Mouse (Mus musculus): ENCODE measurements around the gene Dnajc6. TPM values are rescaled to one million over a fixed set of nuclear protein-coding genes. Genes with fewer than 3 reads are reported as not detected.

Dnajc6 gene
- polyA plus RNA-seq, 2 experiments: 0.82 to 0.98 TPM

GRCm38 (mm10) chr4:101551425-101551824 is 55.0 kb downstream of the Dnajc6 start:
- H3K4me2 ChIP-seq (replicated peaks; ENCODE audit: low read depth, low read length, severe bottlenecking): no peak overlapping the region
- peaks cover 8% of the 10 kb centered on the region; the same call in 1 of the 2 replicates for H3K4me1 ChIP-seq (ENCODE audit: control insufficient read depth, insufficient read depth, low read length)
- no peaks in the 10 kb centered on the region for H3K36me3 ChIP-seq (ENCODE audit: control insufficient read depth, insufficient read depth, low read length)
- no peak for ATAC-seq (ENCODE audit: low FRiP score, low read depth)
- DNase-seq (ENCODE audit: low spot score): no peak
- H3K4me3 ChIP-seq (replicated peaks; ENCODE audit: low read length): no peak overlapping the region
- TF ChIP-seq POLR2A (IDR thresholded peaks at IDR 0.05; ENCODE audit: borderline replicate concordance, extremely low read depth, insufficient read depth, insufficient read length): no peak
- H3K9me3 ChIP-seq (ENCODE audit: control insufficient read depth, low read length): no peaks in the 10 kb centered on the region
- 20% methylated on average over 4 of the region's 4 CpGs for WGBS
- H3K27ac ChIP-seq (replicated peaks; ENCODE audit: low read depth, low read length): no peak overlapping the region
- H3K9ac ChIP-seq (ENCODE audit: low read depth, low read length, severe bottlenecking): no peak overlapping the region
- H3K27me3 ChIP-seq (ENCODE audit: control insufficient read depth, insufficient read depth, low read length): peaks cover 29% of the 10 kb centered on the region

GRCm38 (mm10) chr4:101552372-101552771 is 55.9 kb downstream of the Dnajc6 start:
- 20% methylated on average over 5 of the region's 5 CpGs for WGBS
- DNase-seq (ENCODE audit: low spot score) (no peak), ATAC-seq (ENCODE audit: low FRiP score, low read depth) (no peak)
- H3K9me3 ChIP-seq (ENCODE audit: control insufficient read depth, low read length): no peaks in the 10 kb centered on the region
- H3K4me3 ChIP-seq (replicated peaks; ENCODE audit: low read length): no peak overlapping the region
- peaks cover 29% of the 10 kb centered on the region for H3K27me3 ChIP-seq (ENCODE audit: control insufficient read depth, insufficient read depth, low read length)
- no peaks in the 10 kb centered on the region for H3K36me3 ChIP-seq (ENCODE audit: control insufficient read depth, insufficient read depth, low read length)
- peaks cover 8% of the 10 kb centered on the region; the same call in 1 of the 2 replicates for H3K4me1 ChIP-seq (ENCODE audit: control insufficient read depth, insufficient read depth, low read length)
- H3K4me2 ChIP-seq (replicated peaks; ENCODE audit: low read depth, low read length, severe bottlenecking): no peak overlapping the region
- TF ChIP-seq POLR2A (IDR thresholded peaks at IDR 0.05; ENCODE audit: borderline replicate concordance, extremely low read depth, insufficient read depth, insufficient read length): no peak
- no peak overlapping the region for H3K27ac ChIP-seq (replicated peaks; ENCODE audit: low read depth, low read length)
- no peak overlapping the region for H3K9ac ChIP-seq (ENCODE audit: low read depth, low read length, severe bottlenecking)

DNA sequence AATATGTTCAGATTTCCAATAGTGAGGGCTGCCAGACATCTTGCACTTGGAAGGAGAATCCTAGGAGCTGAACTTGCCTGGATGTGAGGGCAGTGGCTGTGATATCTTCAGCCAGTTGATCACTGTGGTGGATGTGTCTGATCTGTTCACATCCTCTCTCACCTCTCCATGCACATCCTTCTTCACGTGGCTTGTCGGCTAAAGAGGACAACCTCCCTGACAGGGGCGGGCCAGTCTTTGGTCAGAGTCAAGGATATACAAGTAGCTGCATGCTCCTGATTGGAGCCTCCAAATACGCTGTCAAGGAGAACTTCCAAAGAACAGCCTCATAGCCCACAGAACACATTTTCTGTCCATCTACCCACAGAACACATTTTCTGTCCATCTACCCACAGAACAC is 58.6 kb downstream of the Dnajc6 start:
- ATAC-seq (ENCODE audit: low FRiP score, low read depth) (no peak), DNase-seq (ENCODE audit: low spot score) (no peak)
- Histone ChIP-seq H3K27ac (replicated peaks; ENCODE audit: low read depth, low read length) (no peak overlapping the region), H3K4me2 (replicated peaks; ENCODE audit: low read depth, low read length, severe bottlenecking) (no peak overlapping the region), H3K9me3 (ENCODE audit: control insufficient read depth, low read length) (no peaks in the 10 kb centered on the region), H3K27me3 (ENCODE audit: control insufficient read depth, insufficient read depth, low read length) (peaks cover 16% of the 10 kb centered on the region), H3K9ac (ENCODE audit: low read depth, low read length, severe bottlenecking) (no peak overlapping the region), H3K36me3 (ENCODE audit: control insufficient read depth, insufficient read depth, low read length) (no peaks in the 10 kb centered on the region), H3K4me1 (ENCODE audit: control insufficient read depth, insufficient read depth, low read length) (peaks cover 8% of the 10 kb centered on the region; the same call in 1 of the 2 replicates), H3K4me3 (replicated peaks; ENCODE audit: low read length) (no peak overlapping the region)
- WGBS: 76% methylated on average over 4 of the region's 4 CpGs
- TF ChIP-seq POLR2A (IDR thresholded peaks at IDR 0.05; ENCODE audit: borderline replicate concordance, extremely low read depth, insufficient read depth, insufficient read length): no peak

DNA sequence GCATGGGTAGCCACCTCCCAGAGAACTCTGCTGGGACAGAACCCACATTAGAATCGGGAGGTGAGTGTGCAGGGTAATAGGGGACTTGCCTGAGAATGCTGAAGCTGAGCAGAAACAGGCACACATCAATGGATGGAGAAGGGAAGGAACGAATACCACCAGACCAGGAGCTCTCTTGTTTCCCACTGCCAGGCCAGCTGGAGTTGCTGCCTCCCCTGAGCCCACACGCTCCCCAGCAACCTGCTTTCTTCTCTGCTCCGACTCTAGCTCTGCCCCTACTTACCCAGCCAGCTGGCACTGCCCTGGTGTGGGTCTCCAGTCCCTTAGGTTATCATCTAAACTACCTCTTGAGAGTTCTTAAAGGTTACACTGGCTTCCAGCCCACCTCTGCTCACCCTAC is 63.7 kb downstream of the Dnajc6 start:
- ATAC-seq (ENCODE audit: low FRiP score, low read depth) (no peak), DNase-seq (ENCODE audit: low spot score) (no peak)
- 70% methylated on average over 4 of the region's 4 CpGs for WGBS
- Histone ChIP-seq H3K9me3 (ENCODE audit: control insufficient read depth, low read length) (no peaks in the 10 kb centered on the region), H3K4me2 (replicated peaks; ENCODE audit: low read depth, low read length, severe bottlenecking) (no peak overlapping the region), H3K4me1 (ENCODE audit: control insufficient read depth, insufficient read depth, low read length) (no peaks in the 10 kb centered on the region), H3K36me3 (ENCODE audit: control insufficient read depth, insufficient read depth, low read length) (no peaks in the 10 kb centered on the region), H3K9ac (ENCODE audit: low read depth, low read length, severe bottlenecking) (no peak overlapping the region), H3K27ac (replicated peaks; ENCODE audit: low read depth, low read length) (no peak overlapping the region), H3K27me3 (ENCODE audit: control insufficient read depth, insufficient read depth, low read length) (no peaks in the 10 kb centered on the region), H3K4me3 (replicated peaks; ENCODE audit: low read length) (no peak overlapping the region)
- TF ChIP-seq POLR2A (IDR thresholded peaks at IDR 0.05; ENCODE audit: borderline replicate concordance, extremely low read depth, insufficient read depth, insufficient read length): no peak

- no peak for TF ChIP-seq POLR2A (IDR thresholded peaks at IDR 0.05; ENCODE audit: borderline replicate concordance, extremely low read depth, insufficient read depth, insufficient read length)
- whole genome bisulfite sequencing: 52% methylated on average over 7 of the region's 7 CpGs
Measured at GRCm38 (mm10) chr4:101562836-101563235, 66.4 kb downstream of the Dnajc6 start.

DNA sequence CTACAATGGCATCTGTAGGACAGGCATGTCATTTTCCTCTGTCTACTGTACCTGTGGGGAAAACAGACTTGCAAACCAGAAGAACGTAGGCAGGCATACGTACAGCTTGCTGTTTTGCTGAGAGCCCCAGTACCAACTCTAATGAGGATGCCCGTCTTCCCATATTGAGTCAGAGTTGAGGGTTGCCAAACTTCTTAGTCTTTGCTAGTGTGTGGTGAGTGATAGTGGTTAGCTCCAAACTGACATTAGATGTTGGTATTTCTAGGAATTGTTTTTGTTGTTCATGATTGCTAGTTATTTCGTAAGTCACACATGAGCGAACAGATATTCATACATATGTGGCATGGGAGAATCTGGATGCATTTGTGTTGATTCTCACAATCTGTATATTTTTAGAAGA is 67.2 kb downstream of the Dnajc6 start:
- DNase-seq (ENCODE audit: low spot score) (no peak), ATAC-seq (ENCODE audit: low FRiP score, low read depth) (no peak)
- H3K27me3 ChIP-seq (ENCODE audit: control insufficient read depth, insufficient read depth, low read length): no peaks in the 10 kb centered on the region
- H3K9me3 ChIP-seq (ENCODE audit: control insufficient read depth, low read length): no peaks in the 10 kb centered on the region
- 96% methylated on average over 5 of the region's 5 CpGs for WGBS
- H3K27ac ChIP-seq (replicated peaks; ENCODE audit: low read depth, low read length): no peak overlapping the region
- H3K36me3 ChIP-seq (ENCODE audit: control insufficient read depth, insufficient read depth, low read length): no peaks in the 10 kb centered on the region
- no peak for TF ChIP-seq POLR2A (IDR thresholded peaks at IDR 0.05; ENCODE audit: borderline replicate concordance, extremely low read depth, insufficient read depth, insufficient read length)
- H3K4me2 ChIP-seq (replicated peaks; ENCODE audit: low read depth, low read length, severe bottlenecking): no peak overlapping the region
- no peaks in the 10 kb centered on the region for H3K4me1 ChIP-seq (ENCODE audit: control insufficient read depth, insufficient read depth, low read length)
- no peak overlapping the region for H3K4me3 ChIP-seq (replicated peaks; ENCODE audit: low read length)
- no peak overlapping the region for H3K9ac ChIP-seq (ENCODE audit: low read depth, low read length, severe bottlenecking)

More at GRCm38 (mm10) chr4:101562836-101563235, 66.4 kb downstream of the Dnajc6 start:
- Histone ChIP-seq H3K27me3 (ENCODE audit: control insufficient read depth, insufficient read depth, low read length) (no peaks in the 10 kb centered on the region), H3K9ac (ENCODE audit: low read depth, low read length, severe bottlenecking) (no peak overlapping the region), H3K4me1 (ENCODE audit: control insufficient read depth, insufficient read depth, low read length) (no peaks in the 10 kb centered on the region), H3K4me2 (replicated peaks; ENCODE audit: low read depth, low read length, severe bottlenecking) (no peak overlapping the region), H3K4me3 (replicated peaks; ENCODE audit: low read length) (no peak overlapping the region), H3K9me3 (ENCODE audit: control insufficient read depth, low read length) (no peaks in the 10 kb centered on the region), H3K36me3 (ENCODE audit: control insufficient read depth, insufficient read depth, low read length) (no peaks in the 10 kb centered on the region), H3K27ac (replicated peaks; ENCODE audit: low read depth, low read length) (no peak overlapping the region)
- ATAC-seq (ENCODE audit: low FRiP score, low read depth) (no peak), DNase-seq (ENCODE audit: low spot score) (no peak)
